Mouse (Mus musculus) C2C12 (cell line): ENCODE data around the gene Cys1. TPM values are rescaled to one million over a fixed set of nuclear protein-coding genes. Genes with fewer than 3 reads are reported as not detected.

Experiments
- H3K27me3 ChIP-seq: one replicate; pipeline ENCODE4 v1.6.1; 2011; ENCODE audit not compliant: control insufficient read depth, insufficient read depth, insufficient read length
- H3K36me3 ChIP-seq: one replicate; pipeline ENCODE4 v1.6.1; 2011; ENCODE audit not compliant: control insufficient read depth, insufficient read depth
- H3K4me3 ChIP-seq: one replicate; pipeline ENCODE4 v1.5.1; 2011; ENCODE audit warnings: mild to moderate bottlenecking, control low read depth; ENCODE audit not compliant: poor library complexity, insufficient read depth, severe bottlenecking
- H3K79me2 ChIP-seq: one replicate; pipeline ENCODE4 v1.6.1; 2011; ENCODE audit not compliant: control insufficient read depth, insufficient read depth
- H3K79me3 ChIP-seq: one replicate; pipeline ENCODE4 v1.6.1; 2011; ENCODE audit warnings: low read depth, control low read depth
- H3ac ChIP-seq: one replicate; pipeline ENCODE3; 2011; ENCODE audit warnings: low read depth; ENCODE audit not compliant: control insufficient read depth, insufficient read length
- CEBPB ChIP-seq: IDR thresholded peaks from one replicate; pipeline ENCODE4 v1.6.1; 2011; ENCODE audit warnings: low read depth, mild to moderate bottlenecking, control low read depth, moderate library complexity
- CTCF ChIP-seq: IDR thresholded peaks from one replicate; pipeline ENCODE4 v1.5.1; 2011; ENCODE audit not compliant: control insufficient read depth, insufficient read depth, insufficient read length
- FOSL1 ChIP-seq: IDR thresholded peaks from one replicate; pipeline ENCODE4 v1.8.0; 2011; ENCODE audit warnings: mild to moderate bottlenecking, low read length; ENCODE audit not compliant: poor library complexity, insufficient read depth, severe bottlenecking
- MAX ChIP-seq: IDR thresholded peaks from one replicate; pipeline ENCODE4 v1.6.1; 2011; ENCODE audit warnings: mild to moderate bottlenecking, control low read depth
- MYOD1 ChIP-seq: IDR thresholded peaks from one replicate; pipeline ENCODE4 v1.6.1; 2011; ENCODE audit warnings: low read depth; ENCODE audit not compliant: control insufficient read depth, insufficient read length
- MYOG ChIP-seq: IDR thresholded peaks from one replicate; pipeline ENCODE4 v1.6.1; 2011; ENCODE audit not compliant: control insufficient read depth, insufficient read length; ENCODE audit errors: extremely low read depth
- USF1 ChIP-seq: IDR thresholded peaks from one replicate; pipeline ENCODE4 v1.6.1; 2011; ENCODE audit warnings: low read depth, mild to moderate bottlenecking, control low read depth, moderate library complexity
- polyA plus RNA-seq: library from polyadenylated mRNA; unstranded; fragments of >200 nt; fragmentation: generic; extraction: Trizol; gene quantifications from one replicate; pipeline ENCODE4 v1.2.1, GENCODE M21; 2012; ENCODE audit warnings: missing spikeins

Cys1 gene
- polyA plus RNA-seq, 1 experiment: 0.36 TPM

DNA sequence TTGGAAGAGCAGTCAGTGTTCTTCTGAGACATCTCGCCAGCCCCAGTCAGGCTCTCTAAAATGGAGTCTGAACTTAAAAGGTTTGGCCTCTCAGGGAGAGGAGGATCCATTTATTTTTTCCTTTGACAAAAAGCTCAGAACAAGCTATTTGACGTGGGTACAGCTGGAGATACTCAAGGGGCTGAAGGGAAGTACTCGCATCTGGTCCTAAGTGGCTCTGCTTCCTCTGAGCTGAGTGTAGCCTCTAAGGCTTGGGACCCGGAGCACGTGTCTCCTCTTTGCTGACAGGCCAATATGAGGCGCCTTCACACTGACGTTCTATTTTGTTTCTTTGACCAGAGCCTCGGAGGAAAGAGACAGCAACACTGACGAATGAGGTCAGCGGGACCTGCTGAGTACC lies 18.0 kb upstream of the Cys1 start:
- no peak overlapping the region for H3ac ChIP-seq
- TF ChIP-seq CEBPB: no peak
- TF ChIP-seq MAX: no peak
- no peak for TF ChIP-seq USF1
- TF ChIP-seq FOSL1: no peak
- TF ChIP-seq MYOD1: no peak
- no peak for TF ChIP-seq CTCF
- TF ChIP-seq MYOG: no peak
- no peaks in the 10 kb centered on the region for H3K79me3 ChIP-seq
- no peaks in the 10 kb centered on the region for H3K79me2 ChIP-seq
- no peaks in the 10 kb centered on the region for H3K36me3 ChIP-seq
- no peaks in the 10 kb centered on the region for H3K27me3 ChIP-seq
- no peak overlapping the region for H3K4me3 ChIP-seq

DNA sequence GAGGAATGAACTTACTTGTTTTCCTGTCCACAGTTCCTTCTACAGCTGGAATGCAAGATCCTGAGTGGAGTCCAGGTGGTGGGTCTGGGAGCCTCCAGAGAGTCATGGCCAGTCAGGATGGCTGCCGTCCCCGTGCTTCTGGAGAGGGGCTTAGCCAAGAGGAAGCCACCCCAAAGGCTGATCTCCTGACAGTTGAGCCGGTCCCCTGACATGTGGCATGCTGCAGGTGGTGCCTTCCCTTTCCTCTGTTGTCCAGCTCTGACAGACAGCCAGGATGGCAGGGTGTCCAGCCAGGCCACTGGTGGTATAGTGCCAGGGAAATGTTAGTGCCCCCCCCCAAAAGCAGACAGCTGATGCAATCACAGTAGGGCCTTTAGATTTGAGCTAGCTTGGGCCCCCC lies 16.9 kb upstream of the Cys1 start:
- H3K4me3 ChIP-seq: no peak overlapping the region
- H3K27me3 ChIP-seq: no peaks in the 10 kb centered on the region
- no peaks in the 10 kb centered on the region for H3K79me2 ChIP-seq
- no peak for TF ChIP-seq MYOG
- no peak for TF ChIP-seq USF1
- no peak overlapping the region for H3ac ChIP-seq
- no peaks in the 10 kb centered on the region for H3K36me3 ChIP-seq
- no peaks in the 10 kb centered on the region for H3K79me3 ChIP-seq

DNA sequence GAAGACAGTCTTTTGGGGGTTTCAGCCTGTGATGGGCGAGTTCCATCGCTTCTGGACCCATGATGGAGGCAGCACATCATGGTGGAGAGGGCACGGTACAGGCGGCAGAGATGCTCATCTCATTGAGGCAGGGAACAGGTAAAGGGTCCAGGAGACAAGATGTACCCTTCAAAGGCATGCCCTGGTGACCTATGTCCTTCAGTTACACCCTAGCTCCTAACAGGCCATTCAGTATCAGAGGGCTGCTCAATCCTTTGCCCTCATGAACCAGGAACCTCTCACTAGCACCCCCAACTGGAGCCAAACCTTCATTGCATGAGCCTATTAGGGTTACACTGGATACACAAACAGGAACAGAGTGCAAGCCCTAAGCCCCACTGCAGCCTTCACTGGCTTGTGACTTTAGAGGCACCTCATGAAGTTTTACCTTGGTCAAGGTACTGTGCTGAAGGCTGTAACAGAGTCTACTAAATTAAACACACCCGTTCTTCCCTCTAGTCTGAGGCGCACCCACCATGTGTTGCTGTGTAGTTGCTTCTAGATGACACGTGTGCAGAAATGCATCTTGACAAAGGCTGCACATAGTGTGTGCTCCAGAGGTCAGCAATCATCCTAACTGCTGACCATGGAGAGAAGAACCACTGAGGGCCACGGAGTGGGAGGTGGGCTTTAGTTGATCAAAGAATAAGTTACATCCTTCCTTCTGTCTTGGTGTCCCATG lies 16.0 kb upstream of the Cys1 start:
- no peak overlapping the region for H3K4me3 ChIP-seq
- no peaks in the 10 kb centered on the region for H3K79me2 ChIP-seq
- no peaks in the 10 kb centered on the region for H3K36me3 ChIP-seq
- H3K79me3 ChIP-seq: no peaks in the 10 kb centered on the region
- no peaks in the 10 kb centered on the region for H3K27me3 ChIP-seq
- TF ChIP-seq MAX (no peak), USF1 (no peak), CTCF (no peak), MYOG (no peak), MYOD1 (no peak), FOSL1 (no peak), CEBPB (no peak)
- no peak overlapping the region for H3ac ChIP-seq

DNA sequence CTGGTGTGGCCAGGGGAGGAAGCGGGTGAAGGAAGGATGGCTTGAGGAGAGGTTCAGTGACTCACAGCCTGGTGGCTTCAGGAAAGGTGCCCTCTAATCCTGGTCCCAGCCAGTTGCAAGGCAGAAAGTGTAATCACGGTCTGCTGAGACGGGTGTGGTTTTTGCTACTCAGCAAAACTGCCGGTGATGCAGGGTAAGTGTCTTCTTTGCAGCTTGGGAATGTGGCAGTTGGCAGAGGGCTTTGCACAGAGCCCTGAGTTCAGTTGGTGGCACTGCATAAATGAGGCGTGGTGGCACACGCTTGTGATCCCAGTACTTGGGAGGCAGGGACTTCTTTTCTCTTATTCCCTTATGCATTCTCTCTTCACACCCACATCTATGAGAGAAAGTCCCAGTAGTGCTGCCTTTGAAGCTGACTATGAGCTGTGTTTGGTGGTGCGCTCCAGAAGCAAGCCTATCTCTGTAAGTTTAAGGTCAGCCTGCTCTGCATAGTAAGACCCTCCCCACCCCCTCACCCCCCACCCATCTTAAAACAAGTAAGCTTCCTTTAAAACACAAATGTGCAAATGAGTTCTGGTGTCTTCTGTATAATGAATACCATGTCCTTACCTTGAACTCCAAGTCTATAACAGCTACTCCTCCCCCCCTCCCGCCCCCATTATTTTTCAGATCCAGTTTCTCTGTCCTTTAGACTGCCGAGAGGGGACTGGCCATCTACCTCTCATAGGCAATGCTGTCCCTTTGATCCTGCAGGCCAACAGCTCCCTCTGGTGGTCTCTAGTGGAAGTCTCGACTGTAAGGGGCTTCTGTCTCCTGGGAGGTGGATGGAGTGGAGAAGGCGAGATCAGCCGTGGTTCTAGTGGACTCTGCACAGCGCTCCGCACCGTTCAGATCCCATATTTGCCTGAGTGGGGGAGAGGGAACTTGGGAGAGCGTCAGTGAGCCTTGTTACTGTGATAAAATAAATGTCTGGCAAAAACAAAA lies 15.2 kb upstream of the Cys1 start:
- Histone ChIP-seq H3K79me2 (no peaks in the 10 kb centered on the region), H3K36me3 (no peaks in the 10 kb centered on the region), H3K4me3 (no peak overlapping the region), H3K79me3 (no peaks in the 10 kb centered on the region), H3ac (no peak overlapping the region), H3K27me3 (no peaks in the 10 kb centered on the region)
- no peak for TF ChIP-seq MAX
- peak; percentile 71 for TF ChIP-seq CTCF

DNA sequence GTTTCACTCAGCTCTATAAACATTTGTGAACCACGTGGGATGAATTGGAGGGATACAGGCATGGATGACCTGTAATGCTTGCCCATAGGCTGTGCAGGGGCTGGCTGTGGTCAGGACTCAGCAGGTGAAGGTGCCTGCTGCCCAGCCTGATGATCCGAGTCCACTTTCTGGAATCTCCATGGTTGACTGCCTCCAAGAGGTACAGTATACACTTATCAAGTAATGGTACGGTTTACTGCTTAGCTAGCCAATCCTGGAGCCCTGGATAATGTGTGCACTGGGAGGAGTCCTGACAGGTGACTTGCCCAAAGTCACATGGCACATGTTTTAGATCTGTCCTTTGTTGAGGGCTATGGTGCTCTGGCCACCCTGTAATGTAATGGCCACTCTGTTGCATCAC lies 8.7 kb upstream of the Cys1 start:
- TF ChIP-seq CEBPB: no peak
- no peak for TF ChIP-seq CTCF
- TF ChIP-seq MYOG: no peak
- no peak for TF ChIP-seq USF1
- no peaks in the 10 kb centered on the region for H3K36me3 ChIP-seq
- peaks cover 10% of the 10 kb centered on the region for H3K27me3 ChIP-seq
- H3ac ChIP-seq: no peak overlapping the region
- H3K4me3 ChIP-seq: no peak overlapping the region
- H3K79me3 ChIP-seq: no peaks in the 10 kb centered on the region
- no peaks in the 10 kb centered on the region for H3K79me2 ChIP-seq

DNA sequence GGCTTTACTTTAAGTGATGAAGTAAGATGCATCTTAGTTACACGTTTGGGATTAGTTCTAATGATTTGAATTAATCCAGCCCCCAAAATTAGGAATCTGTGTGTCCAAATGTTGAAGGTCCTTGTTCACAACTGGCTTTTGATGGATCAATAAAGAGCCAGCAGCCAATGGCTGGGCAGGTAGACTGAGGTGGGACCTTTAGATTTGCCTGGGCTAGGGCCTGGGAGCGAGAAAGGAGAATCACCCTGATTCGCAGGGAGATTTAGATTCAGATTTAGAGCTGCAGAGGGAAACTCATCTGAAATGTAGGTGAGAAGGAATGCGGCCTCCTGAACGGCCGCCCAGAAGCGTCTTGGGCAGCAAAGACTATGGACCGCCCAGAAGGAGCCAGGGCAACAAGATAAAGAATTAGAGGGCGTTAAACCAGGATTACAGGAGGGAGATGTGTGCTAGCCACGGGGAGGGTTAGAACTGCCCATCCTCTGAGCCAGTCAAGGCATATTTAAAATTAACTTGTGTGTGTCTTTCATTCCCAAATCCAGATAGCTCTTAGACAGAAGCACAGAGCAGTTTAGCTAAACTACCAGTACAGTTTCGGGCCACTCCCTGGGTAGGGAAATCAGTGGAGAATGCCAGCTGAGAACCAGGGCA lies 5.2 kb upstream of the Cys1 start:
- H3K79me2 ChIP-seq: no peaks in the 10 kb centered on the region
- TF ChIP-seq MYOD1 (no peak), MAX (no peak), MYOG (no peak), CEBPB (no peak)

More for the DNA sequence above, 5.2 kb upstream of the Cys1 start:
- H3K36me3 ChIP-seq: no peaks in the 10 kb centered on the region
- no peak overlapping the region for H3ac ChIP-seq
- H3K79me3 ChIP-seq: no peaks in the 10 kb centered on the region
- no peak overlapping the region for H3K4me3 ChIP-seq
- peaks cover 10% of the 10 kb centered on the region for H3K27me3 ChIP-seq
